Mouse (Mus musculus) telencephalon, adult 2 months (tissue): ENCODE measurements at regions not wholly inside any gene's neighbourhood (a gene's known extent, or its start where the extent isn't known, plus 50 kb on each side); places are given as distances from the start of the nearest gene placed in this dataset.

Source experiments
- DNase-seq: peaks from one replicate; pipeline ENCODE4 v3.0.0-alpha.2; 2011; ENCODE audit warnings: low read depth, low spot score

GRCm38 (mm10) chr13:28410324-28410723, 153.0 kb downstream of the Gm11361 start:
- DNase-seq: no peak

GRCm38 (mm10) chr13:28409609-28409902, 152.2 kb downstream of the Gm11361 start:
- no peak for DNase-seq

GRCm38 (mm10) chr13:28408868-28409608, 151.7 kb downstream of the Gm11361 start:
- no peak for DNase-seq

GRCm38 (mm10) chr13:28400459-28400858, 143.1 kb downstream of the Gm11361 start:
- no peak for DNase-seq
